Comparison of ENCODE assay signal across 22 mouse cellular contexts in the genomic region with DNA sequence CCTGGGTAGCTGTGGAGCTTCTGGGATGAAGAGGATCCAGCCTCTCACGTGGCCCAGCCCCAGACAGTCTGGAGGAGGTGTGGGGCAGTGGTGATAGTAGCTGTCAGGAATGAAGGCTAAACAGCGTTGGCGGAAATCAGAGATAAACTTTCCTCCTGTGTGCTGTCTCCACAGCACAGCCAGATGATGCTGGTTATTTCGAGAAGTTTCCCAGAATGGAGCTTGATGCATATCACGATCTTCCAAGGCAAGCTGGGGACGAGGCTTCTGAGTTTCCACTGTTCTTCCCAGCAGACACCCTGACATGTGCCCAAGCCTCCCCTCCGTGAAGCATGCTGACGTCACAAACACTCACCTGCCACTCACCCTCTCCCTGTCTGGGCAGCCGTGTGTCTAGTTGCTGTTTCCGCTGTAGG. TPM values are rescaled to one million over a fixed set of nuclear protein-coding genes. Genes with fewer than 3 reads are reported as not detected.
A peak's percentile ranks its signal among the peaks of the same experiment; 100 is the strongest.
DNase-seq lines count a peak whose midpoint lies in the region; ATAC-seq lines count a peak whose summit lies in the region.
"Had no signal": no experiment of that assay in that cellular context is flagged by ENCODE, and none has a peak within 500 bp of the region (broad histone marks: within the 10 kb centered on the region; RNA-seq: fewer than 3 reads in every experiment).

No protein-coding gene starts in this region.

- H3K4me2 ChIP-seq in heart, embryonic 12.5 days: peak overlapping the region; percentile 31; the same call in 1 of the 2 replicates
- H3K4me2 ChIP-seq: forebrain, embryonic 15.5 days; limb, embryonic 13.5 days; liver, embryonic 13.5 days; lung, embryonic 15.5 days had no signal

- 16% methylated on average over 10 of the region's 10 CpGs for WGBS in heart, embryonic 12.5 days

- peak; percentile 57; the same call in 1 of the 2 replicates for ATAC-seq in heart, embryonic 12.5 days (ENCODE audit: insufficient number of reproducible peaks, low FRiP score)
- no peak for ATAC-seq in granulocyte monocyte progenitor cell, adult 5-6 weeks (replicated peaks; ENCODE audit: poor library complexity, severe bottlenecking)
- ATAC-seq: forebrain, embryonic 15.5 days; hindbrain, embryonic 16.5 days had no signal

- H3K9me3 ChIP-seq in heart, embryonic 12.5 days (replicated peaks): no peaks in the 10 kb centered on the region
- H3K9me3 ChIP-seq: forebrain, embryonic 15.5 days; limb, embryonic 13.5 days; liver, embryonic 13.5 days; lung, embryonic 15.5 days; midbrain, embryonic 10.5 days had no signal

- H3K4me1 ChIP-seq in heart, embryonic 12.5 days (replicated peaks): peaks cover 13% of the 10 kb centered on the region
- H3K4me1 ChIP-seq: forebrain, embryonic 15.5 days; limb, embryonic 13.5 days; liver, embryonic 13.5 days; lung, embryonic 15.5 days; midbrain, embryonic 10.5 days had no signal

- H3K36me3 ChIP-seq in heart, embryonic 12.5 days: no peaks in the 10 kb centered on the region
- H3K36me3 ChIP-seq: forebrain, embryonic 15.5 days; limb, embryonic 13.5 days; liver, embryonic 13.5 days; lung, embryonic 15.5 days; midbrain, embryonic 10.5 days had no signal

- no peak for DNase-seq in heart, postnatal 36 days
- DNase-seq in frontal cortex, adult 2 months (ENCODE audit: extremely low spot score in 1 of 2, low spot score in 1 of 2): peak; percentile 84 to 86
- DNase-seq in left cerebral cortex, adult 9 months (ENCODE audit: low spot score in 2 of 2): peak; percentile 72 to 79
- DNase-seq in right cerebral cortex, postnatal 14 days: peak; percentile 58
- DNase-seq in urinary bladder, postnatal 36 days (ENCODE audit: low spot score in 2 of 2): no peak
- no peak for DNase-seq in neural tube, embryonic 10.5 days (ENCODE audit: extremely low spot score, low spot score)
- DNase-seq: cerebellum, adult 8-10 months; gastrocnemius, postnatal 10 days; heart, adult 18-20 months; liver, embryonic 13.5 days had no signal

- intact Hi-C loops in heart, postnatal 36 days (cut with DNase I): no loop called here

- H3K27ac ChIP-seq in heart, embryonic 12.5 days (ENCODE audit: poor library complexity, severe bottlenecking): no peak overlapping the region
- H3K27ac ChIP-seq: forebrain, embryonic 15.5 days; limb, embryonic 13.5 days; liver, embryonic 13.5 days; lung, embryonic 15.5 days; macrophage; midbrain, embryonic 10.5 days; stomach, postnatal 0 days had no signal

- no peak overlapping the region for H3K4me3 ChIP-seq in heart, embryonic 12.5 days
- H3K4me3 ChIP-seq: erythroblast, embryonic 14.5 days; forebrain, embryonic 15.5 days; limb, embryonic 13.5 days; liver, embryonic 13.5 days; lung, embryonic 15.5 days; midbrain, embryonic 10.5 days had no signal

- H3K27me3 ChIP-seq in heart, embryonic 12.5 days (replicated peaks): peaks cover 8% of the 10 kb centered on the region; the same call in 1 of the 2 replicates
- H3K27me3 ChIP-seq: forebrain, embryonic 15.5 days; liver, embryonic 13.5 days; lung, embryonic 15.5 days had no signal

- H3K9ac ChIP-seq in heart, embryonic 12.5 days: no peak overlapping the region
- H3K9ac ChIP-seq: forebrain, embryonic 15.5 days; limb, embryonic 13.5 days; liver, embryonic 13.5 days; lung, embryonic 15.5 days had no signal

RNA-seq across cellular contexts. Expression of a gene that starts 43.2 kb away (rescaled TPM):
- 2.0 and 2.5 TPM in 2 replicates for polyA plus RNA-seq in heart, embryonic 12.5 days (2016; fragmentation: Nextera tagmentation; extraction: Ambion mirVana)
- 1 to 10 TPM; 1.2 to 1.3 TPM for total RNA-seq in heart, postnatal 36 days (2021)
- polyA plus RNA-seq in frontal cortex, adult 2 months (2012; rRNA removed): 35.8 and 39.3 TPM in 2 replicates
- total RNA-seq in granulocyte monocyte progenitor cell, adult 5-6 weeks (2014; fragmentation: Nextera tagmentation): 0.11 TPM in 1 of 2 replicates, not detected in the other
- not detected in 2 replicates for total RNA-seq in granulocyte monocyte progenitor cell, adult 5-6 weeks (2017)
- total RNA-seq: common myeloid progenitor, adult 5-6 weeks; hematopoietic stem cell, adult 5-6 weeks had no signal
- polyA plus RNA-seq: erythroblast, embryonic 14.5 days; macrophage had no signal

Comparison
In these comparisons a context has a peak if more than half of its experiments do, and no peak if none do; other contexts are left out.
1. DNase-seq: peak in frontal cortex, adult 2 months (2 of 2), left cerebral cortex, adult 9 months (2 of 2) and right cerebral cortex, postnatal 14 days (single experiment); none in heart, postnatal 36 days (0 of 2), urinary bladder, postnatal 36 days (0 of 2) and neural tube, embryonic 10.5 days (single experiment).